Mouse (Mus musculus) heart, adult 2 months (tissue): ENCODE data around the gene Snrk.

Experiments
- CTCF ChIP-seq: fragments of 200-600 bp; IDR thresholded peaks from 2 replicates; pipeline ENCODE4 v1.8.1; 2022; ENCODE audit warnings: antibody characterized with exemption, mild to moderate bottlenecking, moderate library complexity
- EP300 ChIP-seq: fragments of 200-500 bp; IDR thresholded peaks from 2 replicates; pipeline ENCODE4 v1.6.1; 2011; ENCODE audit warnings: low read depth, low read length, control low read depth; ENCODE audit not compliant: insufficient read depth
- POLR2A ChIP-seq: fragments of 200-500 bp; IDR thresholded peaks from 2 replicates; pipeline ENCODE4 v1.6.1; 2011; ENCODE audit warnings: mild to moderate bottlenecking, low read depth, low read length, control low read depth; ENCODE audit not compliant: insufficient read depth

DNA sequence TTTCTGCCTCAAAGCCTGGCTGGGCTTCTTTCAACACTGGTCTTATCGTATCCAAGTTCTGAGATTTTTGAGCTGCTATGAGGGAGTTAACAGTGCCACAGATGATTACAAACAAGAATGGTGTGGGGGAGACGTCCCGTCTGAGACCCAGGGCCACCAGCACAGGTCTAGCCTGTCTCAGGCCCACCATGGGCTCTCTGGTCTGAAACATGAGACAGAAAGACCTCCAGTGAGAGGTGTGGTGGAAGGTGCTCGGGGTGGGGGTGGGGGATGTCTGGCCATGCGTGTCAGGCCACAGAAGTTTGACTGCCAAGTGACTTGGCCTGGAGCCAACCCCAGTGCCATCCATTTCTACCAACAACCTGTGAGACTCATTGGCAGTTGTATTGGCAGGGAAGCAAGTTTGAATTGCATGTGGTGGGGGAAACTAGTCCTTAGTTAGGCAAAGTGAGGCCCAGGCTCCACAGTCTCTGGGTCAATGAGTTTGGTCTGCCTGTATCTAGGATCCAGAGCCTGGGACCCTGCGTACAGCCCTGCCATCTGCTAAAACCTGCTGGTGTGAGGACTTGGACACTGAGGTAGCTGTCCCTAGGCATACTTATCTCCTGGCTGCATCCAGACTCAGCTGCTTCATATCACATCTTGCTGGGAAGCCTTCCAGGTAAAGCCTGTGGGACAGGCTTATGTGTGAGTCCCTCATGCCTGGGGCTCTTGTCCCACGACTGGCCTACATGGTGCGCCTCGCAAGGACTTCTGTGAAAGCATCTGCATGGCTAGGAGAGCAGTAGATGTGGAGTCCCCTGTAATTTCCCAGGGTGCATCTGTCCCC is 56.6 kb downstream of the Snrk start:
- TF ChIP-seq POLR2A, result no peak
- no peak for TF ChIP-seq CTCF
- TF ChIP-seq EP300, result peak; percentile 39; the same call in 1 of the 2 replicates
